19 mouse cellular contexts compared by ENCODE assay signal in the genomic region with DNA sequence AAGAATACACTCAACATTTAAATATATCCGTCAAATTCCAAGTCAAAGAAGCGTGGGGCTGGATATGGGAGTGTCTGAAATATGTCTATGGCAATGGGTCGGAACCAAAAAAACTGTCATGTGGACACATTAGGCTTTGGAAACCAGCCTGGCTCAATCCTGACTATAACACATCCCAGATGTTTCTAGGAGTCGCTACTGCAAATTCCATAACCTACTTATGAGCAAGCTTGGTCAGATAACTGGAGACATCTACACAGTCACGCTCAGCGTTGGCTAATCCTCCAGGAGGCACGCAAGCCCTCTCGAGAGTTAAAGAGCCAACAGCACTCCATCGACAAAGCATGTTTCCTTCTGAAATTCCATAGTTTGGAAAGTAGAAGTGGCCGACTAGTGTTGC. TPM values are rescaled to one million over a fixed set of nuclear protein-coding genes. Genes with fewer than 3 reads are reported as not detected.
A peak's percentile ranks its signal among the peaks of the same experiment; 100 is the strongest.
DNase-seq lines count a peak whose midpoint lies in the region; ATAC-seq and TF ChIP-seq lines count a peak whose summit lies in the region.
"Had no signal": no experiment of that assay in that cellular context is flagged by ENCODE, and none has a peak within 500 bp of the region (broad histone marks: within the 10 kb centered on the region; RNA-seq: fewer than 3 reads in every experiment).

No protein-coding gene starts in this region.

- no peaks in the 10 kb centered on the region for H3K27me3 ChIP-seq in heart, embryonic 11.5 days (ENCODE audit: control insufficient read depth, insufficient read depth, low read length)
- H3K27me3 ChIP-seq in stomach, embryonic 16.5 days (ENCODE audit: control insufficient read depth, insufficient read depth, low read length), result no peaks in the 10 kb centered on the region
- no peaks in the 10 kb centered on the region for H3K27me3 ChIP-seq in stomach, postnatal 0 days (ENCODE audit: control insufficient read depth, insufficient read depth, low read length)
- H3K27me3 ChIP-seq in lung, embryonic 15.5 days, result no peaks in the 10 kb centered on the region
- H3K27me3 ChIP-seq: neural tube, embryonic 13.5 days; Patski had no signal

- peak; percentile 3 to 8 for DNase-seq in heart, adult 9 months (ENCODE audit: low spot score in 2 of 2)
- DNase-seq in stomach, postnatal 0 days (ENCODE audit: low spot score), result no peak
- DNase-seq in adrenal gland, postnatal 14 days, result no peak
- DNase-seq in gastrocnemius, adult 8-10 months (ENCODE audit: low spot score in 2 of 2), result no peak
- DNase-seq: cerebellum, adult 9-11 months; kidney, adult 11 months; liver; spleen, adult 18-20 months; thymus, postnatal 14 days had no signal

- TF ChIP-seq EP300 in stomach, postnatal 0 days (optimal IDR thresholded peaks at IDR 0.05), result no peak

- no peak overlapping the region for H3K9ac ChIP-seq in heart, embryonic 11.5 days (ENCODE audit: low read depth, low read length)
- H3K9ac ChIP-seq in stomach, embryonic 16.5 days (ENCODE audit: low read length), result no peak overlapping the region
- no peak overlapping the region for H3K9ac ChIP-seq in stomach, postnatal 0 days (ENCODE audit: low read length)
- no peak overlapping the region for H3K9ac ChIP-seq in lung, embryonic 15.5 days
- H3K9ac ChIP-seq: neural tube, embryonic 13.5 days had no signal

- no peak for TF ChIP-seq CTCF in stomach, postnatal 0 days (IDR thresholded peaks at IDR 0.05; ENCODE audit: low read depth)

- no peak for ATAC-seq in heart, embryonic 11.5 days (replicated peaks; ENCODE audit: insufficient number of reproducible peaks, low FRiP score, low TSS enrichment)
- peak; percentile 58; the same call in 1 of the 2 replicates for ATAC-seq in stomach, embryonic 16.5 days (ENCODE audit: insufficient read depth, low FRiP score)
- no peak for ATAC-seq in stomach, postnatal 0 days (ENCODE audit: low FRiP score, low TSS enrichment)
- ATAC-seq in lung, embryonic 15.5 days (ENCODE audit: borderline replicate concordance, extremely low read depth, low FRiP score, low TSS enrichment), result peak; percentile 65; the same call in 1 of the 2 replicates
- ATAC-seq: activated CD4-positive, CD25-positive, alpha-beta regulatory T cell, adult 4 months; forebrain, embryonic 14.5 days; hindbrain, embryonic 16.5 days; Patski had no signal

- no peak overlapping the region for H3K27ac ChIP-seq in heart, embryonic 11.5 days (ENCODE audit: low read depth, low read length)
- H3K27ac ChIP-seq in stomach, embryonic 16.5 days (ENCODE audit: low read length), result no peak overlapping the region
- no peak overlapping the region for H3K27ac ChIP-seq in stomach, postnatal 0 days (replicated peaks)
- peak overlapping the region; percentile 6; the same call in 1 of the 2 replicates for H3K27ac ChIP-seq in lung, embryonic 15.5 days
- H3K27ac ChIP-seq: neural tube, embryonic 13.5 days had no signal

- no peaks in the 10 kb centered on the region for H3K9me3 ChIP-seq in heart, embryonic 11.5 days (replicated peaks; ENCODE audit: control insufficient read depth, low read length)
- H3K9me3 ChIP-seq in stomach, embryonic 16.5 days (replicated peaks; ENCODE audit: control insufficient read depth, low read length), result no peaks in the 10 kb centered on the region
- H3K9me3 ChIP-seq in stomach, postnatal 0 days (ENCODE audit: control insufficient read depth, low read length), result no peaks in the 10 kb centered on the region
- H3K9me3 ChIP-seq in lung, embryonic 15.5 days, result no peaks in the 10 kb centered on the region
- H3K9me3 ChIP-seq: neural tube, embryonic 13.5 days had no signal

- no peak overlapping the region for H3K4me2 ChIP-seq in heart, embryonic 11.5 days
- H3K4me2 ChIP-seq in stomach, embryonic 16.5 days (ENCODE audit: low read depth, low read length), result no peak overlapping the region
- no peak overlapping the region for H3K4me2 ChIP-seq in stomach, postnatal 0 days (replicated peaks; ENCODE audit: low read depth)
- H3K4me2 ChIP-seq in lung, embryonic 15.5 days, result no peak overlapping the region
- H3K4me2 ChIP-seq: midbrain, embryonic 11.5 days; neural tube, embryonic 13.5 days had no signal

- H3K4me1 ChIP-seq in heart, embryonic 11.5 days (ENCODE audit: control insufficient read depth, insufficient read depth, low read length), result no peaks in the 10 kb centered on the region
- no peaks in the 10 kb centered on the region for H3K4me1 ChIP-seq in stomach, embryonic 16.5 days (ENCODE audit: control insufficient read depth, insufficient read depth, low read length)
- H3K4me1 ChIP-seq in stomach, postnatal 0 days (replicated peaks; ENCODE audit: control insufficient read depth, insufficient read depth), result no peaks in the 10 kb centered on the region
- no peaks in the 10 kb centered on the region for H3K4me1 ChIP-seq in lung, embryonic 15.5 days
- H3K4me1 ChIP-seq: neural tube, embryonic 13.5 days had no signal

- WGBS in heart, embryonic 11.5 days (ENCODE audit: insufficient replicate concordance), result 86% methylated on average over 10 of the region's 10 CpGs
- 71% methylated on average over 10 of the region's 10 CpGs for WGBS in stomach, embryonic 16.5 days
- 73% methylated on average over 10 of the region's 10 CpGs for WGBS in stomach, postnatal 0 days
- WGBS in lung, embryonic 15.5 days, result 51% methylated on average over 10 of the region's 10 CpGs

- H3K4me3 ChIP-seq in heart, embryonic 11.5 days (ENCODE audit: low read depth, low read length), result no peak overlapping the region
- H3K4me3 ChIP-seq in stomach, embryonic 16.5 days (replicated peaks; ENCODE audit: low read length), result no peak overlapping the region
- no peak overlapping the region for H3K4me3 ChIP-seq in stomach, postnatal 0 days (ENCODE audit: low read depth, low read length)
- H3K4me3 ChIP-seq in lung, embryonic 15.5 days, result no peak overlapping the region
- H3K4me3 ChIP-seq: neural tube, embryonic 13.5 days had no signal

- peaks cover 4% of the 10 kb centered on the region for H3K36me3 ChIP-seq in heart, embryonic 11.5 days (ENCODE audit: control insufficient read depth, insufficient read depth, low read length)
- peaks cover 3% of the 10 kb centered on the region; the same call in 1 of the 2 replicates for H3K36me3 ChIP-seq in stomach, embryonic 16.5 days (ENCODE audit: control insufficient read depth, insufficient read depth, low read length)
- H3K36me3 ChIP-seq in stomach, postnatal 0 days (ENCODE audit: control insufficient read depth, insufficient read depth, low read length), result peaks cover 1% of the 10 kb centered on the region; the same call in 1 of the 2 replicates
- peaks cover 12% of the 10 kb centered on the region for H3K36me3 ChIP-seq in lung, embryonic 15.5 days

RNA-seq across cellular contexts. Expression of gene Gpr88, which starts 45.4 kb away (rescaled TPM):
- 0.11 and 0.34 TPM in 2 replicates for polyA plus RNA-seq in heart, embryonic 11.5 days (2014; fragmentation: Nextera tagmentation; extraction: Ambion mirVana)
- 0.94 and 1.3 TPM in 2 replicates for polyA plus RNA-seq in stomach, embryonic 16.5 days (2015; fragmentation: Nextera tagmentation; extraction: Ambion mirVana)
- polyA plus RNA-seq in stomach, postnatal 0 days (2015; fragmentation: Nextera tagmentation; extraction: Ambion mirVana), result 1.1 and 1.4 TPM in 2 replicates
- polyA plus RNA-seq in lung, embryonic 15.5 days (2015; fragmentation: Nextera tagmentation; extraction: Ambion mirVana), result 1.3 and 1.4 TPM in 2 replicates
- total RNA-seq in adrenal gland, postnatal 14 days (2021), result 0.44 and 0.49 TPM in 2 replicates
- not detected for total RNA-seq in gastrocnemius, adult 8-10 months (2022)
- polyA plus RNA-seq: activated CD4-positive, CD25-positive, alpha-beta regulatory T cell, adult 4 months; C2C12 had no signal

Comparison
In these comparisons a context has a peak if more than half of its experiments do, and no peak if none do; other contexts are left out.
1. ATAC-seq: peak in stomach, embryonic 16.5 days (single experiment) and lung, embryonic 15.5 days (single experiment); none in heart, embryonic 11.5 days (single experiment) and stomach, postnatal 0 days (single experiment).
2. DNase-seq: peak in heart, adult 9 months (2 of 2); none in stomach, postnatal 0 days (single experiment), adrenal gland, postnatal 14 days (single experiment) and gastrocnemius, adult 8-10 months (0 of 2).